Mouse (Mus musculus): ENCODE measurements at regions not wholly inside any gene's neighbourhood (a gene's known extent, or its start where the extent isn't known, plus 50 kb on each side); places are given as distances from the start of the nearest gene placed in this dataset.

DNA sequence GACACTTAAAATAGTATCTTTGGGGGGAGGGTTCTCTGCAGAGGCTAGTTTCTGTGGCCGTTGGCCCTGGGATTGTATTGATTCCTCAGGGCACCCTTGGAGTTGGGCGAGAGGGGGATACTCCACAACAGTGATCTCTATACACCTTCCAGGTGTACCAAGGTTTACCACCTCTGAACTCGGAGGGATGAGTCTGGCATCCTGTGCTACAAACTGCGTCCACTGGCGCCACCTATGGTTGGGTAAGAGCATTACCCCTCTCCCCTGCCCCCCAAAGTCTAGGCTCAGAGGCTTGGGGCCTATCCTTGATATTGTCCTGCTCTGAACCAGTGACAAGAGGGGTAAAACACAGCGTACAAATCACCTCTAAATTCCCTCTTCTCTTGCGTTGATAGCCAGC lies 62.2 kb downstream of the Gm17728 start:
- Histone ChIP-seq H3K27me3 (ENCODE audit: control insufficient read depth, insufficient read depth, low read length) (no peaks in the 10 kb centered on the region), H3K4me3 (ENCODE audit: insufficient read depth, low read depth, low read length) (no peak overlapping the region), H3K27ac (replicated peaks; ENCODE audit: insufficient read depth, low read depth, low read length) (no peak overlapping the region), H3K9ac (ENCODE audit: low read depth, low read length) (no peak overlapping the region), H3K36me3 (ENCODE audit: control insufficient read depth, insufficient read depth, low read length) (no peaks in the 10 kb centered on the region), H3K79me2 (ENCODE audit: control insufficient read depth, insufficient read depth, low read length) (no peaks in the 10 kb centered on the region), H3K4me1 (ENCODE audit: control insufficient read depth, insufficient read depth, low read length) (no peaks in the 10 kb centered on the region)
- 49% methylated on average over 7 of the region's 7 CpGs for WGBS
- no peak for DNase-seq (ENCODE audit: extremely low read depth, low read depth, low spot score)
- TF ChIP-seq POLR2A (IDR thresholded peaks at IDR 0.05; ENCODE audit: extremely low read depth, insufficient read depth, low read length) (no peak), CTCF (IDR thresholded peaks at IDR 0.05; ENCODE audit: low read depth, low read length) (peak; percentile 71)

DNA sequence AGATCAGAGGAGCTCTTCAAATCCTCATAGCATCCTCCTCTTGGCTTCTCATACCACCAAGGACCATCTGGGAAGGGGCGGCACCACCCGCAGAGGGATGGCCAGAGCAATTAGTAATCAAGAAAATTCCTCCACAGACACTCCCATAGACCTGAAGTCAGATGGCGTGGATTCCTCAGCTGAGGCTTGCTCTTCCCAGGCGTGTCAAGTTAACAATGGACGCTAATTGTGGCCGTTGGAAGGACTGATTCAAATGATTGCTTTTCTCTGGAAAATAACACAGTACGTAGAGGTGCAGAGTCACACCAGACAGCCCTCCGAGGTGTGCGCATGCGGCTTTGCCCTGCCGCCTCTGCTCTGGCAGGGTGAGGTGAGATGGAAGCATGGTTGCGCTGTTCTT lies 62.7 kb downstream of the Gm17728 start:
- DNase-seq (ENCODE audit: extremely low read depth, low read depth, low spot score): no peak
- no peak overlapping the region for H3K4me3 ChIP-seq (ENCODE audit: insufficient read depth, low read depth, low read length)
- H3K4me1 ChIP-seq (ENCODE audit: control insufficient read depth, insufficient read depth, low read length): no peaks in the 10 kb centered on the region
- H3K79me2 ChIP-seq (ENCODE audit: control insufficient read depth, insufficient read depth, low read length): no peaks in the 10 kb centered on the region
- H3K27ac ChIP-seq (replicated peaks; ENCODE audit: insufficient read depth, low read depth, low read length): no peak overlapping the region
- TF ChIP-seq CTCF (IDR thresholded peaks at IDR 0.05; ENCODE audit: low read depth, low read length): no peak
- no peaks in the 10 kb centered on the region for H3K36me3 ChIP-seq (ENCODE audit: control insufficient read depth, insufficient read depth, low read length)
- no peaks in the 10 kb centered on the region for H3K27me3 ChIP-seq (ENCODE audit: control insufficient read depth, insufficient read depth, low read length)
- WGBS: 86% methylated on average over 12 of the region's 12 CpGs
- no peak overlapping the region for H3K9ac ChIP-seq (ENCODE audit: low read depth, low read length)

DNA sequence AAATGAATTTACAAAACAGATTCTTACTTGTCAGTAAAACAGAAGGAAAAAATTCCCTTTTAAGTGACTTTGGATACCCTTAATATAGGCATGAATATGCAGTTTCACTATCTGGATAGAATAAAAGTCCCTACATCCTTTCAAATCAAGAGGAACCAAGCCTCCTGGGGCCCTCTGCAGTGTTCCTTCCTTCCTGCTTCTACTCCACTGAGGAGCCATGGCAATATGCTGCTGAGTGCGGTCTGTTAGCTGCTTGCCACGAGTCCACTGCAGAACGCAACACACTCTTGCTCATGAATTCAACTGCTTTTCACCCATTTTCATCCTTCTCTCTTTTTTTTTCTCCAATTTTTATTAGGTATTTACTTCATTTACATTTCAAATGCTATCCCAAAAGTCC lies 107.5 kb downstream of the Gm17728 start:
- TF ChIP-seq POLR2A (IDR thresholded peaks at IDR 0.05; ENCODE audit: extremely low read depth, insufficient read depth, low read length) (no peak), CTCF (IDR thresholded peaks at IDR 0.05; ENCODE audit: low read depth, low read length) (no peak)
- H3K9ac ChIP-seq (ENCODE audit: low read depth, low read length): no peak overlapping the region
- H3K36me3 ChIP-seq (ENCODE audit: control insufficient read depth, insufficient read depth, low read length): no peaks in the 10 kb centered on the region
- DNase-seq (ENCODE audit: extremely low read depth, low read depth, low spot score): no peak
- no peak overlapping the region for H3K27ac ChIP-seq (replicated peaks; ENCODE audit: insufficient read depth, low read depth, low read length)
- no peak overlapping the region for H3K4me3 ChIP-seq (ENCODE audit: insufficient read depth, low read depth, low read length)
- no peaks in the 10 kb centered on the region for H3K27me3 ChIP-seq (ENCODE audit: control insufficient read depth, insufficient read depth, low read length)
- WGBS: 67% methylated on average over 3 of the region's 3 CpGs
- H3K4me1 ChIP-seq (ENCODE audit: control insufficient read depth, insufficient read depth, low read length): no peaks in the 10 kb centered on the region
- no peaks in the 10 kb centered on the region for H3K79me2 ChIP-seq (ENCODE audit: control insufficient read depth, insufficient read depth, low read length)

DNA sequence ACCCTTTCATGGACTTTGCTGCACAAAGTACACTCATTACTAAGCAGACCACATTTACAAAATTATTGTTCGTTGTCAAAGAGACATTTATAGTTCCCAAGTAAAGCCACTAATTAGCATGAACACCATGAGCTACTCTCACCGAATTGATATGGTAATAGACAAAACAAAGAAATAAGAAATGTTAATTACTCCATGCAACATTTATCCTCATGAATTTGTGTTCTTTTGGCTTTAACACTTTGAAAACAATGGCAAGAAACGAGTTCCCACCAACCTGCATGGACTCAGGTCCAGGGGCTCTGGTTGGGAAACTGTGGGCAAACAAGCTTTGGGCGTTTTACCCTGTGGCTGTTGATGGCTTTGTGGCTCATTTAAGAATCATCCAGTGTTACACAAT lies 114.2 kb downstream of the Gm17728 start:
- Histone ChIP-seq H3K27ac (replicated peaks; ENCODE audit: insufficient read depth, low read depth, low read length) (no peak overlapping the region), H3K79me2 (ENCODE audit: control insufficient read depth, insufficient read depth, low read length) (no peaks in the 10 kb centered on the region), H3K27me3 (ENCODE audit: control insufficient read depth, insufficient read depth, low read length) (no peaks in the 10 kb centered on the region), H3K36me3 (ENCODE audit: control insufficient read depth, insufficient read depth, low read length) (no peaks in the 10 kb centered on the region), H3K4me3 (ENCODE audit: insufficient read depth, low read depth, low read length) (no peak overlapping the region), H3K9ac (ENCODE audit: low read depth, low read length) (no peak overlapping the region), H3K4me1 (ENCODE audit: control insufficient read depth, insufficient read depth, low read length) (no peaks in the 10 kb centered on the region)
- no peak for DNase-seq (ENCODE audit: extremely low read depth, low read depth, low spot score)
- WGBS: 61% methylated on average over 4 of the region's 4 CpGs
- TF ChIP-seq CTCF (IDR thresholded peaks at IDR 0.05; ENCODE audit: low read depth, low read length) (no peak), POLR2A (IDR thresholded peaks at IDR 0.05; ENCODE audit: extremely low read depth, insufficient read depth, low read length) (no peak)

DNA sequence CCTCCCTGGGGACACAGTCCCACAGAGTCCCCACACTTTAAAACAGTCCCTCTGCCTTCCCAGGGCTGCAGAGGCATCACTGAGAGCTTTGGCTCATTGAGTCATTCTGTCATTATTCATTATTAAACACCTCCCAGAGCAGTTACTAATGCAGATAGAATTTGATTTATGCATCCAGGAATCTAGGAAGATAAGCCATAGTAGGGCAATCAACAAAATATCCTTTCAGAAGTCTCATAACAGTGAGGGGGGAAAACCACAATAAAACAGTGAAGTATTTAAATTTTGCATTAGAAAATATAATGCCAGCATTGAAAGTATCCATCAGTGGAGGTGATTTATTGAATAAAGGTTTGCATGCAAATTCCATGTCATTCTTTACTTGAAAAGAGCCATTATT lies 116.5 kb downstream of the Gm17728 start:
- no peak overlapping the region for H3K9ac ChIP-seq (ENCODE audit: low read depth, low read length)
- TF ChIP-seq POLR2A (IDR thresholded peaks at IDR 0.05; ENCODE audit: extremely low read depth, insufficient read depth, low read length) (no peak), CTCF (IDR thresholded peaks at IDR 0.05; ENCODE audit: low read depth, low read length) (no peak)
- H3K4me1 ChIP-seq (ENCODE audit: control insufficient read depth, insufficient read depth, low read length): no peaks in the 10 kb centered on the region
- no peaks in the 10 kb centered on the region for H3K79me2 ChIP-seq (ENCODE audit: control insufficient read depth, insufficient read depth, low read length)
- no peak overlapping the region for H3K27ac ChIP-seq (replicated peaks; ENCODE audit: insufficient read depth, low read depth, low read length)
- no peaks in the 10 kb centered on the region for H3K27me3 ChIP-seq (ENCODE audit: control insufficient read depth, insufficient read depth, low read length)
- no peak for DNase-seq (ENCODE audit: extremely low read depth, low read depth, low spot score)
- H3K36me3 ChIP-seq (ENCODE audit: control insufficient read depth, insufficient read depth, low read length): no peaks in the 10 kb centered on the region
- no peak overlapping the region for H3K4me3 ChIP-seq (ENCODE audit: insufficient read depth, low read depth, low read length)

DNA sequence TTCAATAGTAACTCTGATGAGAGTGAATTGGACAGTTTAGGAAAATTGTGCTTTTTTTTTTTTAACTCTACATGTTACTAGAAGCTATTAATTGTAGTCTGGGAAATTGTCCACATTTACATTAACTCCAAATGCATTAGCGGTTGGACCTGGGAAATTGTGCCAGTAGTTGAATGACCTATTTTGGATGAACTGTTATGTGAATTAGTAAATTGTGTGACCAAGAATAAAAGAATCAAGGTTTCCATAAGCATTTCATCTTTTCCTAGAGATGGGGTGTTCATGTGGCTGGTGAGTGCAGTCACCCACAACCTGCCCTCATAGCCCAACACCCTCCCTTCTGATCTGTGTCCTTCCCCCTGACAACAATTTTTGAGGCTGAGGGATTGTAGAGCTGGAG lies 118.3 kb downstream of the Gm17728 start:
- no peaks in the 10 kb centered on the region for H3K36me3 ChIP-seq (ENCODE audit: control insufficient read depth, insufficient read depth, low read length)

More for the DNA sequence above, 118.3 kb downstream of the Gm17728 start:
- Histone ChIP-seq H3K4me1 (ENCODE audit: control insufficient read depth, insufficient read depth, low read length) (no peaks in the 10 kb centered on the region), H3K4me3 (ENCODE audit: insufficient read depth, low read depth, low read length) (no peak overlapping the region), H3K27me3 (ENCODE audit: control insufficient read depth, insufficient read depth, low read length) (no peaks in the 10 kb centered on the region), H3K79me2 (ENCODE audit: control insufficient read depth, insufficient read depth, low read length) (no peaks in the 10 kb centered on the region), H3K27ac (replicated peaks; ENCODE audit: insufficient read depth, low read depth, low read length) (no peak overlapping the region), H3K9ac (ENCODE audit: low read depth, low read length) (no peak overlapping the region)
- TF ChIP-seq POLR2A (IDR thresholded peaks at IDR 0.05; ENCODE audit: extremely low read depth, insufficient read depth, low read length) (no peak), CTCF (IDR thresholded peaks at IDR 0.05; ENCODE audit: low read depth, low read length) (no peak)
- DNase-seq (ENCODE audit: extremely low read depth, low read depth, low spot score): no peak
- WGBS: 96% methylated on average over 1 of the region's 1 CpGs
